Mouse (Mus musculus) embryonic facial prominence, embryonic 11.5 days (tissue): ENCODE results near the gene Ankrd28. TPM values are rescaled to one million over a fixed set of nuclear protein-coding genes. Genes with fewer than 3 reads are reported as not detected.

ENCODE experiments used
- ATAC-seq: fragments of 200-750 bp; cut with Nextera tagmentation; replicated peaks from 2 replicates; pipeline ENCODE4 v1.8.0; 2017; ENCODE audit warnings: low read depth; ENCODE audit not compliant: insufficient number of reproducible peaks, low FRiP score, low TSS enrichment
- DNase-seq: peaks from one replicate; pipeline ENCODE4 v3.0.0-alpha.2; 2015; ENCODE audit warnings: low spot score
- H3K27ac ChIP-seq: fragments of 300-500 bp; sonication (generic); replicated peaks from 2 replicates; pipeline ENCODE4 v1.5.1; 2014; ENCODE audit warnings: mild to moderate bottlenecking, low read depth, low read length, control low read depth
- H3K27me3 ChIP-seq: fragments of 300-500 bp; sonication (generic); 2 replicates; pipeline ENCODE4 v1.6.1; 2014; ENCODE audit warnings: mild to moderate bottlenecking, low read length, moderate library complexity, mixed read lengths; ENCODE audit not compliant: control insufficient read depth, insufficient read depth
- H3K36me3 ChIP-seq: fragments of 300-500 bp; sonication (generic); replicated peaks from 2 replicates; pipeline ENCODE4 v1.6.1; 2014; ENCODE audit warnings: low read depth, mild to moderate bottlenecking, low read length, moderate library complexity, mixed read lengths; ENCODE audit not compliant: control insufficient read depth, insufficient read depth
- H3K4me1 ChIP-seq: fragments of 300-500 bp; sonication (generic); 2 replicates; pipeline ENCODE4 v1.6.1; 2014; ENCODE audit warnings: low read length, mixed read lengths; ENCODE audit not compliant: control insufficient read depth, insufficient read depth
- H3K4me2 ChIP-seq: fragments of 300-500 bp; sonication (generic); 2 replicates; pipeline ENCODE4 v1.6.1; 2014; ENCODE audit warnings: low read depth, mild to moderate bottlenecking, control low read depth, low read length, moderate library complexity
- H3K4me3 ChIP-seq: fragments of 300-500 bp; sonication (generic); 2 replicates; pipeline ENCODE4 v1.5.1; 2014; ENCODE audit warnings: low read depth, low read length, control low read depth
- H3K9ac ChIP-seq: fragments of 300-500 bp; sonication (generic); replicated peaks from 2 replicates; pipeline ENCODE4 v1.6.1; 2014; ENCODE audit warnings: mild to moderate bottlenecking, control low read depth, low read length
- H3K9me3 ChIP-seq: fragments of 300-500 bp; sonication (generic); replicated peaks from 2 replicates; pipeline ENCODE4 v1.6.1; 2016; ENCODE audit warnings: mild to moderate bottlenecking, low read length, inconsistent platforms, mixed read lengths; ENCODE audit not compliant: control insufficient read depth
- WGBS: fragments of 180-500 bp; shearing (Covaris S2); extraction: QIAGEN DNeasy Blood & Tissue Kit; methylation state at CpG from one replicate; pipeline ENCODE4 v1.1.7; 2014; 5-methylcytosine and 5-hydroxymethylcytosine counted together
- polyA plus RNA-seq: library from polyadenylated mRNA; unstranded; fragments of >200 nt; fragmentation: Nextera tagmentation; extraction: Ambion mirVana; gene quantifications from 2 replicates; pipeline ENCODE4 v1.2.1, GENCODE M21; 2014

Gene Ankrd28
- polyA plus RNA-seq, 1 experiment from 2014 or later = 9.6 TPM

DNA sequence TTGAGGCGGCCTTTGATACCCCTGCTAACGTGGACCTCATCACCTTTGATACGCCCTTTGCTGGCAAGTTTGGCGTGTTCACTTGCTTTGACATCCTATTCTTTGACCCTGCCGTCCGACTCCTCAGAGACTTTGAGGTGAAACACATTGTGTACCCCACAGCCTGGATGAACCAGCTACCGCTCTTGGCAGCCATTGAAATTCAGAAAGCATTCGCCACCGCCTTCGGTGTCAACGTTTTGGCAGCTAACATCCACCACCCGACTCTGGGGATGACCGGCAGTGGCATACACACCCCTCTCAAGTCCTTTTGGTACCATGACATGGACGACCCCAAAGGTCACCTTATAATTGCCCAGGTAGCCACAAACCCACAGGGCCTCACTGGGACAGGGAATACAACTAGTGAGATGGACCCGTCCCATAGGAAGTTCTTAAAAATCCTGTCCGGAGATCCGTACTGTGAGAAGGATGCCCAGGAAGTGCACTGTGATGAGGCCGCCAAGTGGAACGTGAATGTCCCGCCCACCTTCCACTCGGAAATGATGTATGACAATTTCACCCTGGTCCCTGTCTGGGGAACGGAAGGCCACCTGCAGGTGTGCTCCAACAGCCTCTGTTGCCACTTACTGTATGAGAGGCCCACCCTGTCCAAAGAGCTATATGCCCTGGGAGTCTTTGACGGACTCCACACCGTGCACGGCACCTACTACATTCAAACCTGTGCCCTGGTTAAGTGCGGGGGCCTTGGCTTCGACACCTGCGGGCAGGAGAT is 163.3 kb downstream of the Ankrd28 start:
- H3K27ac ChIP-seq = no peak overlapping the region
- no peak overlapping the region for H3K4me3 ChIP-seq

DNA sequence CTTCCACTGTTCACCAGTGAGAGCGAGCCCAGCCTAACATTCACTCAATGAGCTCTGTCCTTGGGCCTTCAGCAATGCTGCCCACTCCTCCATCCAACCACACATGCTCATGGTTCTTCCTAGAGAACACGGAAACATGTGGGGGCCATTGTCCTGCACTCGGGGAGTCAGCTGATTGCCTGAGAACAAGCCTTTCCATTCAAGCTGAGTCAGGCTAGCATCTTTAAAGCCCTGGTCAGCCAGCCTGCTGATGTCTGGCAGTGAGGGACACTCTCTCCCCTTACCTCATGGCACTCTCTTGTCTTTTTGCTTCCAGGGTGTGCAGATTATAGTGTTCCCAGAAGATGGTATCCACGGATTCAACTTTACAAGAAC is 164.9 kb downstream of the Ankrd28 start:
- no peak overlapping the region for H3K4me2 ChIP-seq
- H3K9ac ChIP-seq = no peak overlapping the region
- DNase-seq = no peak
- H3K27me3 ChIP-seq = no peaks in the 10 kb centered on the region
- 78% methylated on average over 4 of the region's 4 CpGs for WGBS
- peaks cover 14% of the 10 kb centered on the region; the same call in 1 of the 2 replicates for H3K4me1 ChIP-seq
- no peaks in the 10 kb centered on the region for H3K36me3 ChIP-seq
- no peak for ATAC-seq
- H3K9me3 ChIP-seq = no peaks in the 10 kb centered on the region
- no peak overlapping the region for H3K4me3 ChIP-seq
- no peak overlapping the region for H3K27ac ChIP-seq

More for the DNA sequence above, 163.3 kb downstream of the Ankrd28 start:
- WGBS = 94% methylated on average over 28 of the region's 28 CpGs
- Histone ChIP-seq H3K4me1 (peaks cover 14% of the 10 kb centered on the region; the same call in 1 of the 2 replicates), H3K9me3 (no peaks in the 10 kb centered on the region), H3K4me2 (no peak overlapping the region), H3K27me3 (no peaks in the 10 kb centered on the region), H3K36me3 (no peaks in the 10 kb centered on the region), H3K9ac (no peak overlapping the region)
- ATAC-seq (no peak), DNase-seq (no peak)

DNA sequence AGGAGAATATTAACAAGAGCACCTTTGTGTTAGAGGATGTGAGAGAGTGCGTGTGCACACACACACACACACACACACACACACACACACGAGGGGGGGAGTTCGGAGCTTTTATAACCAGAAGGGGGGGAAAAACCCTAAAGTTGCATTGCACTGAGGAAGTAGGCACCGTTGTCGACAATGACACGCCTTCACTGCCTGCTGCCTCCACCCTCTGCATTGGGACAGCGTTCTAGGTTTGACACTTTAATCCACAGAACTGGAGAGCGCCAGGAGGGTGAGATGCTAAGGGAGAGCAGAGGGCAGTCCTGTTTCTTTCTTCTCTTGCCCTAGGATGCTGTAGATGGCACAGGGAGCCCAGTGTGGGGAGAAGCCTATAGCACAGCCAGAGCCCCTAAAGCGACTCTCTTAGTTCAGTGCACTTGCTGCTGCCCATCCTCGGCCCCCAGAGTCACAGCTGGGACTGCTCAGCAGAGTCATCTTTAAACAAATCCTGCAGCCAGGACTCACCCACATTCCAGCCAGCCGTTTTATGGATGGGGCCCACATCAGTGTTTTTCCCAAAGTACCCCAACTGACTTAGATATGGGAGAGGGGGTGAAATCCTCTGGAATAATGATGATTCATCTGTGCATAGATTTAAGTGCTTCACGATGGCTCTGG is 165.4 kb downstream of the Ankrd28 start:
- Histone ChIP-seq H3K9ac (no peak overlapping the region), H3K27me3 (no peaks in the 10 kb centered on the region), H3K4me2 (no peak overlapping the region), H3K9me3 (no peaks in the 10 kb centered on the region), H3K27ac (no peak overlapping the region), H3K36me3 (no peaks in the 10 kb centered on the region), H3K4me1 (peaks cover 14% of the 10 kb centered on the region; the same call in 1 of the 2 replicates), H3K4me3 (no peak overlapping the region)
- ATAC-seq (no peak), DNase-seq (no peak)
- WGBS = 71% methylated on average over 12 of the region's 12 CpGs

GRCm38 (mm10) chr14:31664100-31664902 is 166.2 kb downstream of the Ankrd28 start:
- Histone ChIP-seq H3K9ac (no peak overlapping the region), H3K4me1 (peaks cover 14% of the 10 kb centered on the region; the same call in 1 of the 2 replicates), H3K9me3 (no peaks in the 10 kb centered on the region), H3K27me3 (no peaks in the 10 kb centered on the region), H3K36me3 (no peaks in the 10 kb centered on the region), H3K4me3 (no peak overlapping the region), H3K27ac (no peak overlapping the region), H3K4me2 (no peak overlapping the region)
- ATAC-seq = no peak
- no peak for DNase-seq
- WGBS = 83% methylated on average over 18 of the region's 18 CpGs

DNA sequence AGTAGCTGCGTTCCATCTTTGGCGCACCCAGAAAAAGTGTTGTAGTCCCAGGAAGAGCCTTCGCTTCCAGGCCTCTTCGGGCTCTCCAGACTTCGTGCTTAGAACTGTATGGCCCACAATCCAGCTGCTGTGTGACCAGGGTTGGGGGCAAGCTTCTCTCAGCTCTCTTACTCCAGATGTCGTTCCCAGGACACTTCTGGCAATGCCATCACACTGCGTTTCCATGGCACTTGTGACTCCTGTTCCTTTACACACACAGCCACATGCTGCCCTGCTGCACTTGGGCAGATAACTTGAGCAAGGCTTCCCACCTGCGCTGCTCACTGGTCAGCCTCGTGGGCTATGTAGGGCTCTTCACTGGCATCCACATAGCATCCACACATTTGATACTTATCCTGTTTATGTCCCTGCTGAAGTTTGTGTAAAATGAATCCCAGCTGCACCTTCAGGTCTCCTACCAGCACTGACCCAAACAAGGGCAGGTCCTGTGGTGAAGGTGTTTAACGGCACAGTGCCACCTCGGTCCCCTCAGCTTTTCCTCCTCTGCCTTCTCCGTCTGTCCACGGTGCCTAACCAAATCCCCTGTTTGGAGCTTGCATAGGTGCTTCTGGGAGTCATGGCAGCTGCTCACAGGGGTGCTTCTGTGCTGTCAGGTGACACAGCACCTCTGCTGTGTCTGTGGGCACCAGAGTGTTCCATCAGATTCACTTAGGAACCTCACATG is 166.9 kb downstream of the Ankrd28 start:
- DNase-seq (no peak), ATAC-seq (no peak)
- Histone ChIP-seq H3K27me3 (no peaks in the 10 kb centered on the region), H3K27ac (peak overlapping the region; percentile 95; the same call in 1 of the 2 replicates), H3K4me1 (peaks cover 14% of the 10 kb centered on the region; the same call in 1 of the 2 replicates), H3K4me2 (no peak overlapping the region), H3K4me3 (no peak overlapping the region), H3K9me3 (no peaks in the 10 kb centered on the region), H3K36me3 (no peaks in the 10 kb centered on the region), H3K9ac (no peak overlapping the region)
- WGBS = 90% methylated on average over 13 of the region's 13 CpGs

- peak; percentile 39 for DNase-seq
- H3K4me3 ChIP-seq = peak overlapping the region; percentile 30
Measured at GRCm38 (mm10) chr14:31662555-31663211, 167.8 kb downstream of the Ankrd28 start.

More at GRCm38 (mm10) chr14:31662555-31663211, 167.8 kb downstream of the Ankrd28 start:
- Histone ChIP-seq H3K9me3 (no peaks in the 10 kb centered on the region), H3K4me1 (peaks cover 14% of the 10 kb centered on the region; the same call in 1 of the 2 replicates), H3K36me3 (no peaks in the 10 kb centered on the region), H3K9ac (peak overlapping the region; percentile 74), H3K27ac (peak overlapping the region; percentile 95), H3K4me2 (peak overlapping the region; percentile 64), H3K27me3 (no peaks in the 10 kb centered on the region)
- ATAC-seq = 0 out of 2 replicates have a peak, but pooled peaks have one; percentile 27
- WGBS = 21% methylated on average over 9 of the region's 9 CpGs
